Mouse (Mus musculus) midbrain, embryonic 10.5 days (tissue): ENCODE measurements around the gene Coro2b. TPM values are rescaled to one million over a fixed set of nuclear protein-coding genes. Genes with fewer than 3 reads are reported as not detected.

Source experiments
- DNase-seq: peaks from one replicate; pipeline ENCODE4 v3.0.0-alpha.2; 2017; ENCODE audit warnings: low spot score
- H3K27ac ChIP-seq: fragments of 300-500 bp; sonication (generic); replicated peaks from 2 replicates; pipeline ENCODE4 v1.5.1; 2016; ENCODE audit warnings: mild to moderate bottlenecking
- H3K27me3 ChIP-seq: fragments of 300-500 bp; sonication (generic); 2 replicates; pipeline ENCODE4 v1.6.1; 2016; ENCODE audit warnings: low read depth, mild to moderate bottlenecking; ENCODE audit not compliant: poor library complexity, severe bottlenecking
- H3K36me3 ChIP-seq: fragments of 300-500 bp; sonication (generic); 2 replicates; pipeline ENCODE4 v1.6.1; 2016; ENCODE audit warnings: mild to moderate bottlenecking, moderate library complexity
- H3K4me1 ChIP-seq: fragments of 300-500 bp; sonication (generic); 2 replicates; pipeline ENCODE4 v1.6.1; 2016
- H3K4me3 ChIP-seq: fragments of 300-500 bp; sonication (generic); 2 replicates; pipeline ENCODE4 v1.5.1; 2016; ENCODE audit warnings: mild to moderate bottlenecking, moderate library complexity
- H3K9me3 ChIP-seq: fragments of 300-500 bp; sonication (generic); replicated peaks from 2 replicates; pipeline ENCODE4 v1.6.1; 2016; ENCODE audit warnings: mild to moderate bottlenecking
- whole genome bisulfite sequencing: fragments of 180-500 bp; shearing (Covaris S2); methylation state at CpG from one replicate; pipeline ENCODE4 v1.1.7; 2016; 5-methylcytosine and 5-hydroxymethylcytosine counted together
- polyA plus RNA-seq: library from polyadenylated mRNA; unstranded; fragments of >200 nt; fragmentation: Nextera tagmentation; extraction: Ambion mirVana; gene quantifications from 2 replicates; pipeline ENCODE4 v1.2.1, GENCODE M21; 2016

Coro2b gene
- polyA plus RNA-seq, 1 experiment from 2014 or later, result 12.8 TPM

DNA sequence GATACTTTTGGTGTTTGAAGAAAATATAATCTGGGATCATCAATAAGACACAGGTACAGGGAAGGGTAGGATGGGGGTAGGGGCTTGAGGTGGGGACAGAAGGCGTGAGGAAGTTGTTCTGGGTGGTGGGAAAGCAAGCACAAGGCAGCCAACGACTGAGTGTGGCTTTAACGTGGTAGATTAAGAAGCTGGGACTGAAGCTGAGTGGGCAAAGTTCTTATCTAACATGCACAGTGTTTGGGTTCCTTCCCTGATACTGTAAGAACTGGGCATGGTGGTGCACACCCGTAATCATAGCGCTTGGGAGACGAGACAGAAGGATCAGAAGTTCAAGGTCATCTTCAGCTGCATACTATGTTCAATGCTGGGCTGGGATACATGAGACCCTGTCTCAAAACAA, 151.8 kb downstream of the Coro2b start:
- no peak for DNase-seq
- Histone ChIP-seq H3K27ac (no peak overlapping the region), H3K9me3 (no peaks in the 10 kb centered on the region), H3K4me3 (no peak overlapping the region), H3K4me1 (peaks cover 9% of the 10 kb centered on the region), H3K36me3 (peaks cover 8% of the 10 kb centered on the region), H3K27me3 (no peaks in the 10 kb centered on the region)
- WGBS, result 91% methylated on average over 6 of the region's 6 CpGs

GRCm38 (mm10) chr9:62382519-62383084, 154.2 kb downstream of the Coro2b start:
- Histone ChIP-seq H3K36me3 (peaks cover 31% of the 10 kb centered on the region), H3K4me1 (peaks cover 12% of the 10 kb centered on the region), H3K27ac (no peak overlapping the region), H3K9me3 (no peaks in the 10 kb centered on the region), H3K4me3 (no peak overlapping the region), H3K27me3 (no peaks in the 10 kb centered on the region)
- WGBS, result 82% methylated on average over 10 of the region's 10 CpGs
- no peak for DNase-seq

DNA sequence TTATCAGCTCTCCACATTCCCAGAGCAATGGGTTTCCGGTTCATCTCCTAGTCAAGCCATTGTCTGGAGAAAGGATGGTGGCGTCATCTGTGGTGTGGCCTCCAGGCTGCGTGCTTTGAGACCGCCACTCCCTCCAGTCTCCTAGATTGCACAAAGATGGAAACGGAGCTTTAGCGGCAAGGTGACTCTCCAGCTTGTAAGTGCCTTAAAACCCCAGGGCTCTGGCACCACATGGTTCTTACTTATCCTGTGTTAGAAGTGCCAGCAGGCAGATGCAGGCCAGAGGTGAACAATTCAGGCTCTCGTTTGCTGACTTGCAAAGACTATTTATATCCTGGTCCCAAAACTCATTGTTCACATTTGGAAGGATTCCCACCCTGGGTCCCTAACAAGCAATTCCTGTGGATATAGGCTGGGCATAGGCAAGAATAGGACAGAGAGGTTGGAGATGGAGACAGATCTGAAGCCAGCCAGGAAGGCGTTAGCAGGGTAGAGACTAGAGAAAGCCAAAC, 155.4 kb downstream of the Coro2b start:
- no peak for DNase-seq
- H3K27ac ChIP-seq, result no peak overlapping the region
- no peaks in the 10 kb centered on the region for H3K9me3 ChIP-seq
- no peak overlapping the region for H3K4me3 ChIP-seq
- no peaks in the 10 kb centered on the region for H3K27me3 ChIP-seq
- peaks cover 42% of the 10 kb centered on the region for H3K36me3 ChIP-seq
- H3K4me1 ChIP-seq, result peaks cover 12% of the 10 kb centered on the region
- WGBS, result 72% methylated on average over 8 of the region's 8 CpGs

GRCm38 (mm10) chr9:62380351-62380750, 156.5 kb downstream of the Coro2b start:
- H3K36me3 ChIP-seq, result peaks cover 53% of the 10 kb centered on the region
- 0 out of 2 replicates have a peak overlapping the region, but pooled peaks have one; percentile 6 for H3K27ac ChIP-seq
- WGBS, result 64% methylated on average over 5 of the region's 5 CpGs
- no peak overlapping the region for H3K4me3 ChIP-seq
- no peak for DNase-seq
- no peaks in the 10 kb centered on the region for H3K9me3 ChIP-seq
- H3K4me1 ChIP-seq, result peaks cover 12% of the 10 kb centered on the region
- no peaks in the 10 kb centered on the region for H3K27me3 ChIP-seq

DNA sequence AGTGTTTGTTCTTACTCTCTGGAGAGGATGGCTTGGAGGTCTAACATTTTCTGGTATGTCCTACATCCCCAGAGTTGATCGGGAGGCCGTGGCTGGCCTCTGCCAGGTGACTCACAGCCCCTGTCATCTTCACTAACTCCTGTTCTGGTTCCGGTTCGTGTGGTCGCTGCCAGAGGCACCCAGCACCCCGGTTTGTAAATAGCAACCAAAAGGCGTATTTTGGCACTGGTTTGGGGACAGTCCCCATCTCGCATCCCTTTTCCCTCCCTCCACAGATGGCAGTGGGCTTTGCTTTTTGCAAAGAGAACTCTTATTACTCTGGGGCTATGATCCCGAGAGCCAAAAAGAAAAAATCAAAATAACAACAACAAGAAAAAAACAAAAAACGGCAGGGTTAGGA, 158.9 kb downstream of the Coro2b start:
- Histone ChIP-seq H3K4me1 (peaks cover 28% of the 10 kb centered on the region), H3K27me3 (no peaks in the 10 kb centered on the region), H3K36me3 (peaks cover 78% of the 10 kb centered on the region), H3K4me3 (no peak overlapping the region), H3K9me3 (no peaks in the 10 kb centered on the region), H3K27ac (no peak overlapping the region)
- WGBS, result 94% methylated on average over 10 of the region's 10 CpGs
- DNase-seq, result no peak

DNA sequence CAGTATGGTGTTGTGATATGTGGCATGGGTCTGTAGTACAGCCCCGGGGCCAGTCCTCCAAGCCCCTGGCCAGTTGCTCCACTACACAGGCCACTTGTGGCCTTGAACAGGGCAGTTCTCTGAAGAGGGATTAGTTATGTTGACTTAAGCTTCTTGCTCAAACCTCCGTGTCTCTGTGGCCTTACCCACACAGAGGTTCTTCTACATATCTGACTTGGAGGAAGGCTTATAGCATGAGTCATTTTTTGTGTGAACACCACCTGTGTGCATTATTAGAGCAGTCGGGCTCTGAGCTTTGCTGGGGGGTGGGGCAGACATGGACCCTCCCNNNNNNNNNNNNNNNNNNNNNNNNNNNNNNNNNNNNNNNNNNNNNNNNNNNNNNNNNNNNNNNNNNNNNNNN, 162.6 kb downstream of the Coro2b start:
- peaks cover 88% of the 10 kb centered on the region for H3K36me3 ChIP-seq

DNA sequence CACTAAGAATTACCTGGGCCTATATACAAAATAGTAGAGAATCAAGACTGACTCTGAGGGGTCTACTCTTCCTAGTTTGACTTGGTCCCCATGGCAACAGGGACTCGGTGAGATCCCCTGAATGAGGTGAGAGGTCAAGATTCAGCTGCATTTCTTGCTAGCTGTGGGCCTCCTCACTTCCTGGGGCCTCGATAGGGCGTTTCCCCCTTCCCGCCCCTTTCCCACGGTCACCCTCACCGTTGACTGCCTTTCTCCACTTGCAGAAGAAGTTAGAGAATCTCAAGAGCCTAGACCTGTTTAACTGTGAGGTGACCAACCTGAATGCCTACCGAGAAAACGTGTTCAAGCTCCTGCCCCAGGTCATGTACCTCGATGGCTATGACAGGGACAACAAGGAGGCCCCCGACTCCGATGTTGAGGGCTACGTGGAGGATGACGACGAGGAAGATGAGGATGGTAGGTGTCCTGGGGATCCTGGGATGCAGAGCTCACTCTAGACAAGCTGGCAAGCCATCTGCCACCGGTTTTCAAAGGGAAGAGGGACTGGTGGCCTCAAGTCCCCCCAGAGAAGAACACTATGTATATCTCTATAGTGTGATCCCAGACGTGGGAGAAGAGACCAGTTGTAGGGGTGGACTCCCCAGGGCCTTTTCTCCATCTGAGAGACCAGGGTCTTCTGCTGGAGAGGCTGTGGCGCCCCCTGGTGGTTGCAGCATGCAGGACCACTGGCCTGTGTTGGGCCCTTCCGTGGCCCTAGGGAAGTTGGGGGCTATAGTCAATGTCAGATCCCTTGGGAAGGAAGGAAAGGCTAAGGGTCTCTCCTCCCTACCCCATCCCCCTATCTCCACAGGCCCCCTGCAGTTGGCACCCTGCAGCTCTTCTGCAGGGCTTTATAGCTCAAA, 163.4 kb downstream of the Coro2b start:
- Histone ChIP-seq H3K4me1 (peaks cover 58% of the 10 kb centered on the region), H3K36me3 (peaks cover 86% of the 10 kb centered on the region), H3K4me3 (no peak overlapping the region; the same call in 1 of the 2 replicates), H3K27ac (peak overlapping the region; percentile 42; the same call in 1 of the 2 replicates), H3K9me3 (no peaks in the 10 kb centered on the region), H3K27me3 (no peaks in the 10 kb centered on the region)
- WGBS, result 65% methylated on average over 18 of the region's 18 CpGs
- DNase-seq, result peak; percentile 52

More for the DNA sequence above, 162.6 kb downstream of the Coro2b start:
- Histone ChIP-seq H3K27ac (0 out of 2 replicates have a peak overlapping the region, but pooled peaks have one; percentile 42), H3K4me1 (peaks cover 50% of the 10 kb centered on the region), H3K4me3 (no peak overlapping the region), H3K9me3 (no peaks in the 10 kb centered on the region), H3K27me3 (no peaks in the 10 kb centered on the region)
- no peak for DNase-seq
- 83% methylated on average over 3 of the region's 3 CpGs for WGBS

DNA sequence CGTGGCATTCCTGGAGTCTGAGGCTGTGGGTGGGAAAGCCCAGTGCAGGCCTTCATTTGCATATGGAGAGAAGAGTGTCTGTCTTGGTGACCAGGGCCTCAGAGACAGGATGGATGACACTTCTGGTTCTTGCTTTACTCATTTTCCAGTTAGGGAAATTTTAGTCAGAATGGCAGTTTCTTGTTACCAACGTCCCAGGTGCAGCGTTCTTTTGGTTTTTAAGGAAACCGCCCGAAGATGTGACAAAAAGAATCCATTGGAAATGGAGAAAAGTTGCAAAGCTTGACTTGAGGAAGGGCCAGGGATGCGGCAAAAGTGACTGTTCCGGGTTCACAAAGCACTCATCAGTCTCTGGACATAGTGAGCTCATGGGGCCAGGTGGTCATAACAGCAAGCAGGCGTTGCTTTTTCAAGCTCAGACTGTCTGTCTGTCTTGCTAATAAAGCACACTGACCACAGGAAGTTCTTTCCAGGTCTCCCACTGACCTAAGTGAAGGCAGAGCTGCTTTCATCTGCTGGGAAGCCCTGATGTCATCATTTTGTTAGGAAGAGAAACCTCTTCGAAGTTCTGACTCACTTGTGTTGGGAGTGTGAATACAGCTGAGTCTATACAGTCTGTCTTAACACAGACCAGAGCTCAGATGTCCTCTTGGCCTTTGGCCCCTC, 164.2 kb downstream of the Coro2b start:
- WGBS, result 90% methylated on average over 9 of the region's 9 CpGs

DNA sequence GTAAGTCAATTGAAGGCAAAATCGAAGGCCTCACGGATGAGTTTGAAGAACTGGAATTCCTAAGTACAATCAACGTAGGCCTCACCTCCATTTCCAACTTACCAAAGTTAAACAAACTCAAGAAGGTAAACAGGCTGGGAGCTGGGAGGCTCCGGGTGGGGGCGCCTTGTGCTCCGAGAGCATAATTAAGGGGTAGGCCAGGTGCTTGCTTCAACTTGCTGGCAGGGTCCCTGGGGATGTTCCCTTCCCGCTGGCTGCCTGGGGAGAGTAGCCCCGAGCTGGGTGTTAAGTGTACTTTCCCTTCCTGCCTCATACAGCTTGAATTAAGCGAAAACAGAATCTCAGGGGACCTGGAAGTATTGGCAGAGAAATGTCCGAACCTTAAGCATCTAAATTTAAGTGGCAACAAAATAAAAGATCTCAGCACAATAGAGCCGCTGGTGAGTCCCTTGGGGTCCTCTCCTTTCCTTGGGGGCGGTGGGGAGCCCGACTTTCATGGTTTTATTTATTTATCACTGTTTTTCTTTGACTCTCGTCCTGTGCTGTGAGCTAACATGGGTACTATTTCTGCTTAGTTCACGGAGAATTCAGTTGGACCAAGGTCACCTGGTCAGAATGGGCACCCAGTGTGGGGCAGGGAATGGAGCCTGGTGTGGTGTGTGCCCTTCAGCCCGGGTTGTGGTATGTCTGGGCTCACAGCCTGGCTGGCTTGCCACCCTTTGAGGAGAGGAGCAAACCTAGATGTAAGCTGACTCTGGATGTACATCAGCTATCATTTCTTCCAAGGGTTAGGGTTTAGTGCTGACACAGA, 164.9 kb downstream of the Coro2b start:
- Histone ChIP-seq H3K4me3 (no peak overlapping the region), H3K4me1 (peaks cover 74% of the 10 kb centered on the region), H3K27me3 (no peaks in the 10 kb centered on the region), H3K9me3 (no peaks in the 10 kb centered on the region), H3K36me3 (peaks cover 73% of the 10 kb centered on the region), H3K27ac (no peak overlapping the region)
- 88% methylated on average over 16 of the region's 16 CpGs for WGBS
- DNase-seq, result no peak

More for the DNA sequence above, 164.2 kb downstream of the Coro2b start:
- no peak for DNase-seq
- Histone ChIP-seq H3K27ac (no peak overlapping the region), H3K9me3 (no peaks in the 10 kb centered on the region), H3K36me3 (peaks cover 80% of the 10 kb centered on the region), H3K4me3 (no peak overlapping the region), H3K27me3 (no peaks in the 10 kb centered on the region), H3K4me1 (peaks cover 66% of the 10 kb centered on the region)

GRCm38 (mm10) chr9:62370648-62371280, 166.1 kb downstream of the Coro2b start:
- WGBS, result 77% methylated on average over 6 of the region's 6 CpGs
- Histone ChIP-seq H3K36me3 (peaks cover 61% of the 10 kb centered on the region), H3K27me3 (no peaks in the 10 kb centered on the region), H3K27ac (no peak overlapping the region), H3K4me3 (no peak overlapping the region), H3K9me3 (no peaks in the 10 kb centered on the region), H3K4me1 (peaks cover 85% of the 10 kb centered on the region)
- DNase-seq, result no peak

GRCm38 (mm10) chr9:62370186-62370585, 166.7 kb downstream of the Coro2b start:
- no peak for DNase-seq
- H3K36me3 ChIP-seq, result peaks cover 55% of the 10 kb centered on the region
- no peaks in the 10 kb centered on the region for H3K9me3 ChIP-seq
- peaks cover 91% of the 10 kb centered on the region for H3K4me1 ChIP-seq
- no peaks in the 10 kb centered on the region for H3K27me3 ChIP-seq
- no peak overlapping the region for H3K4me3 ChIP-seq
- WGBS, result 83% methylated on average over 9 of the region's 9 CpGs
- H3K27ac ChIP-seq, result 0 out of 2 replicates have a peak overlapping the region, but pooled peaks have one; percentile 28
